ENCODE assay signal across 10 mouse cellular contexts in genomic region chr2:31294985-31295384, GRCm38 (mm10). TPM values are rescaled to one million over a fixed set of nuclear protein-coding genes. Genes with fewer than 3 reads are reported as not detected.
A peak's percentile ranks its signal among the peaks of the same experiment; 100 is the strongest.
DNase-seq lines count a peak whose midpoint lies in the region; ATAC-seq and TF ChIP-seq lines count a peak whose summit lies in the region.
"Had no signal": no experiment of that assay in that cellular context is flagged by ENCODE, and none has a peak within 500 bp of the region (broad histone marks: within the 10 kb centered on the region; RNA-seq: fewer than 3 reads in every experiment).

No protein-coding gene starts in this region.

- H3K9me3 ChIP-seq in kidney, embryonic 16.5 days (ENCODE audit: low read length): no peaks in the 10 kb centered on the region
- H3K9me3 ChIP-seq in embryonic facial prominence, embryonic 14.5 days (ENCODE audit: control insufficient read depth, low read length): no peaks in the 10 kb centered on the region
- H3K9me3 ChIP-seq: neural tube, embryonic 12.5 days had no signal

- no peak for TF ChIP-seq POLR2A in liver, adult 2 months (IDR thresholded peaks at IDR 0.05; ENCODE audit: extremely low read depth, insufficient read depth, low read length)

- ATAC-seq in kidney, embryonic 16.5 days (ENCODE audit: low FRiP score, low TSS enrichment): no peak
- ATAC-seq in embryonic facial prominence, embryonic 14.5 days (ENCODE audit: low read depth): no peak

- H3K4me2 ChIP-seq in kidney, embryonic 16.5 days (replicated peaks; ENCODE audit: low read depth, low read length): no peak overlapping the region
- H3K4me2 ChIP-seq in embryonic facial prominence, embryonic 14.5 days (ENCODE audit: low read depth, low read length): no peak overlapping the region
- H3K4me2 ChIP-seq: neural tube, embryonic 12.5 days had no signal

- WGBS in kidney, embryonic 16.5 days: 1% methylated on average over 4 of the region's 4 CpGs
- 2% methylated on average over 4 of the region's 4 CpGs for WGBS in embryonic facial prominence, embryonic 14.5 days
- WGBS in liver, adult 2 months: 0% methylated on average over 4 of the region's 4 CpGs

- H3K27me3 ChIP-seq in kidney, embryonic 16.5 days (ENCODE audit: insufficient read depth, low read length): no peaks in the 10 kb centered on the region
- no peaks in the 10 kb centered on the region for H3K27me3 ChIP-seq in embryonic facial prominence, embryonic 14.5 days (replicated peaks; ENCODE audit: control insufficient read depth, insufficient read depth, low read length)
- no peaks in the 10 kb centered on the region for H3K27me3 ChIP-seq in liver, adult 2 months (ENCODE audit: control insufficient read depth, insufficient read depth, low read length)
- H3K27me3 ChIP-seq: neural tube, embryonic 12.5 days had no signal

- H3K4me3 ChIP-seq in kidney, embryonic 16.5 days (ENCODE audit: low read length): no peak overlapping the region
- H3K4me3 ChIP-seq in embryonic facial prominence, embryonic 14.5 days (ENCODE audit: low read depth, low read length): no peak overlapping the region
- no peak overlapping the region for H3K4me3 ChIP-seq in liver, adult 2 months (ENCODE audit: insufficient read depth, low read depth, low read length)
- H3K4me3 ChIP-seq: erythroblast, embryonic 14.5 days; neural tube, embryonic 12.5 days had no signal

- H3K27ac ChIP-seq in kidney, embryonic 16.5 days (ENCODE audit: low read length): no peak overlapping the region
- H3K27ac ChIP-seq in embryonic facial prominence, embryonic 14.5 days (replicated peaks; ENCODE audit: low read depth, low read length): no peak overlapping the region
- no peak overlapping the region for H3K27ac ChIP-seq in liver, adult 2 months (replicated peaks; ENCODE audit: insufficient read depth, low read depth, low read length)
- H3K27ac ChIP-seq: neural tube, embryonic 12.5 days had no signal

- peak; percentile 90 for TF ChIP-seq CTCF in liver, adult 2 months (IDR thresholded peaks at IDR 0.05; ENCODE audit: low read depth, low read length)

- peaks cover 7% of the 10 kb centered on the region for H3K4me1 ChIP-seq in kidney, embryonic 16.5 days (ENCODE audit: insufficient read depth, low read length)
- peaks cover 6% of the 10 kb centered on the region; the same call in 1 of the 2 replicates for H3K4me1 ChIP-seq in embryonic facial prominence, embryonic 14.5 days (ENCODE audit: control insufficient read depth, insufficient read depth, low read length)
- 0 out of 2 replicates have a peak, but pooled peaks cover 2% of the 10 kb centered on the region for H3K4me1 ChIP-seq in liver, adult 2 months (ENCODE audit: control insufficient read depth, insufficient read depth, low read length)

- DNase-seq in kidney, adult 11 months: peak; percentile 61
- peak; percentile 76 to 82 for DNase-seq in adrenal gland, postnatal 36 days
- peak; percentile 49 for DNase-seq in embryonic facial prominence, embryonic 14.5 days (ENCODE audit: low spot score)
- peak; percentile 79 for DNase-seq in kidney, adult 9 months
- DNase-seq in liver, adult 2 months (ENCODE audit: extremely low read depth, low read depth, low spot score): peak; percentile 10
- DNase-seq in ovary, postnatal 36 days (ENCODE audit: low spot score): peak; percentile 67
- DNase-seq in thymus, postnatal 25 days: peak; percentile 79

- no peaks in the 10 kb centered on the region for H3K79me2 ChIP-seq in liver, adult 2 months (ENCODE audit: control insufficient read depth, insufficient read depth, low read length)

- H3K9ac ChIP-seq in kidney, embryonic 16.5 days (replicated peaks; ENCODE audit: low read length): no peak overlapping the region
- no peak overlapping the region for H3K9ac ChIP-seq in embryonic facial prominence, embryonic 14.5 days (ENCODE audit: low read depth, low read length)
- H3K9ac ChIP-seq in liver, adult 2 months (ENCODE audit: low read depth, low read length): no peak overlapping the region
- H3K9ac ChIP-seq: neural tube, embryonic 12.5 days had no signal

- H3K36me3 ChIP-seq in kidney, embryonic 16.5 days (ENCODE audit: insufficient read depth, low read length): peaks cover 29% of the 10 kb centered on the region
- H3K36me3 ChIP-seq in embryonic facial prominence, embryonic 14.5 days (ENCODE audit: control insufficient read depth, insufficient read depth, low read length): peaks cover 24% of the 10 kb centered on the region; the same call in 1 of the 2 replicates
- no peaks in the 10 kb centered on the region for H3K36me3 ChIP-seq in liver, adult 2 months (ENCODE audit: control insufficient read depth, insufficient read depth, low read length)

RNA-seq across cellular contexts. Expression of gene Hmcn2, which starts 19.2 kb away (rescaled TPM):
- polyA plus RNA-seq in kidney, embryonic 16.5 days (2015; fragmentation: Nextera tagmentation; extraction: Ambion mirVana): 0.24 and 0.34 TPM in 2 replicates
- 1 to 10 TPM; 1.7 to 1.9 TPM for total RNA-seq in adrenal gland, postnatal 36 days (2021)
- 1.0 TPM in 2 replicates for polyA plus RNA-seq in embryonic facial prominence, embryonic 14.5 days (2014; fragmentation: Nextera tagmentation; extraction: Ambion mirVana)
- total RNA-seq in liver, adult 2 months (2014; rRNA removed): 0.46 and 0.60 TPM in 2 replicates
- polyA plus RNA-seq in liver, adult 2 months (2012; rRNA removed): 1.8 TPM in 2 replicates
- polyA plus RNA-seq: erythroblast, embryonic 14.5 days had no signal

RNA-seq across cellular contexts. Expression of gene Ncs1, which starts 49.4 kb away (rescaled TPM):
- polyA plus RNA-seq in kidney, embryonic 16.5 days (2015; fragmentation: Nextera tagmentation; extraction: Ambion mirVana): 37.9 and 41.5 TPM in 2 replicates
- 1 to 10 TPM; 3.9 to 7.8 TPM for total RNA-seq in adrenal gland, postnatal 36 days (2021)
- 45.6 and 49.2 TPM in 2 replicates for polyA plus RNA-seq in embryonic facial prominence, embryonic 14.5 days (2014; fragmentation: Nextera tagmentation; extraction: Ambion mirVana)
- 0.07 and 0.09 TPM in 2 replicates for total RNA-seq in liver, adult 2 months (2014; rRNA removed)
- 0.07 and 0.11 TPM in 2 replicates for polyA plus RNA-seq in liver, adult 2 months (2012; rRNA removed)
- polyA plus RNA-seq: erythroblast, embryonic 14.5 days had no signal

Comparison
In these comparisons a context has a peak if more than half of its experiments do, and no peak if none do; other contexts are left out.
1. DNase-seq: peak in every context shown above with its lines; median percentile 79 in adrenal gland, postnatal 36 days; 79 in kidney, adult 9 months; 79 in thymus, postnatal 25 days; 67 in ovary, postnatal 36 days; 61 in kidney, adult 11 months; 49 in embryonic facial prominence, embryonic 14.5 days; 10 in liver, adult 2 months.
2. RNA of gene Ncs1, which starts 49.4 kb away (polyA plus RNA-seq): 45.6 to 49.2 TPM in embryonic facial prominence, embryonic 14.5 days and 37.9 to 41.5 TPM in kidney, embryonic 16.5 days; 0.07 to 0.11 TPM in liver, adult 2 months; every median in the first group is over 10 times any median in the second.